Mouse (Mus musculus): ENCODE measurements around the gene Tsku. TPM values are rescaled to one million over a fixed set of nuclear protein-coding genes. Genes with fewer than 3 reads are reported as not detected.

The Tsku gene
- 1 to 10 TPM; 1.3 to 1.6 TPM for total RNA-seq (2021)
- long read RNA-seq, experiment 1, partial matches to known transcripts = 0 of 4 reads
- long read RNA-seq, experiment 1, other reads (novel, unspliced or antisense) = 3 of 4 reads
- long read RNA-seq, experiment 2, partial matches to known transcripts = 1 of 1 reads
- long read RNA-seq, experiment 2, other reads (novel, unspliced or antisense) = 0 of 1 reads

DNA sequence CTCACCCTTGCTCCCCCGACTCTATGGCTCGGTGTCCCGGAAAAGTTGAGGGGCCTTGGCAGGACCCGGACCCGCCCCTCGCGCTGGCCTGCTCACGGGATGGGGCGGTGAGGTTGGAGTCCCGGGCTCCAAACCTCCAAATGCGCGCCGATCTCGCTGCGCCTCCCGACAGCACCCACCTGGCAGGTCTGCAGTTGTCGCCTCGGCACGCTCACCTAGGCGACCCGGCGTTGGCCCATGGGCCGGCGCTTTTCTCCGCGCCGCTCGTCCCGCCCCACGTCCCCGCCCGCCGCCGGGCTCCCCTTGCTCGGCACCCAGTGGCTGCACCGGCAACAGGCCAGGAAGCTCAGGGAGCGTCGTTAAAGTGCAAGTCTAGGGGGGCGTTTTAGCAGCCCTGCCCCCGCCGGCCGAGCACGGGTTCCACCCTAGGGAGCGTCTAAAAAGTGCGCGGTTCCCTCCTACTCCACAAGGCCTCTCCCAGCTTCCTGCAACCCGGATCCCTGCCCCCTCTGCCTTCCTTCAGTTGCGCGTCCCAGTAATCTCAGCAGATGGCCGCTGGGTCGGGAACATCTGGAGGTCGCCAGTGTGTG, at the start of gene Tsku:
Gene Tsku, minus strand, starts transcription at position 266 of the 590 bp plus-strand sequence.
- DNase-seq = peak; percentile 88

- DNase-seq = no peak
Observed at GRCm38 (mm10) chr7:98407615-98408014, 46.5 kb upstream of the Tsku start.

DNA sequence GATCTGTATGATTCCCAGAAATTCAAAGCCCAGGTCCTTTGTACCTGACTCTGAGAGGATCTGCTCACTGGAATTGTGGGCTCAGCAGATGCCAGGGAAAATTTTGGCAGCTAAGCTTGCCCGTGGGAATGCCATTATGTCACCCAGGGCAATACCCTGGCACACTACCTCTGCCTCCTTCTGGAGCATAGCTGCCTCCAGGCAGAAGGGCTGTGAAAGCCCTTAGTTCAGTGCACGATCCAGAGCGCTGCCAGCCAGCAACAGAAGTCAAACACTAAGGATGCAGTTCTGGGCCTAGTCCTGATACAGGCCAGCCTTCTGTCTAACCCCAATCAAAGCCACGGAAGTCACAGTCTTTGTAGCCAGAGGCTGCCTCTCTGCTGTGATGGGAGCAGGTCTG, 42.9 kb upstream of the Tsku start:
- DNase-seq = no peak

DNA sequence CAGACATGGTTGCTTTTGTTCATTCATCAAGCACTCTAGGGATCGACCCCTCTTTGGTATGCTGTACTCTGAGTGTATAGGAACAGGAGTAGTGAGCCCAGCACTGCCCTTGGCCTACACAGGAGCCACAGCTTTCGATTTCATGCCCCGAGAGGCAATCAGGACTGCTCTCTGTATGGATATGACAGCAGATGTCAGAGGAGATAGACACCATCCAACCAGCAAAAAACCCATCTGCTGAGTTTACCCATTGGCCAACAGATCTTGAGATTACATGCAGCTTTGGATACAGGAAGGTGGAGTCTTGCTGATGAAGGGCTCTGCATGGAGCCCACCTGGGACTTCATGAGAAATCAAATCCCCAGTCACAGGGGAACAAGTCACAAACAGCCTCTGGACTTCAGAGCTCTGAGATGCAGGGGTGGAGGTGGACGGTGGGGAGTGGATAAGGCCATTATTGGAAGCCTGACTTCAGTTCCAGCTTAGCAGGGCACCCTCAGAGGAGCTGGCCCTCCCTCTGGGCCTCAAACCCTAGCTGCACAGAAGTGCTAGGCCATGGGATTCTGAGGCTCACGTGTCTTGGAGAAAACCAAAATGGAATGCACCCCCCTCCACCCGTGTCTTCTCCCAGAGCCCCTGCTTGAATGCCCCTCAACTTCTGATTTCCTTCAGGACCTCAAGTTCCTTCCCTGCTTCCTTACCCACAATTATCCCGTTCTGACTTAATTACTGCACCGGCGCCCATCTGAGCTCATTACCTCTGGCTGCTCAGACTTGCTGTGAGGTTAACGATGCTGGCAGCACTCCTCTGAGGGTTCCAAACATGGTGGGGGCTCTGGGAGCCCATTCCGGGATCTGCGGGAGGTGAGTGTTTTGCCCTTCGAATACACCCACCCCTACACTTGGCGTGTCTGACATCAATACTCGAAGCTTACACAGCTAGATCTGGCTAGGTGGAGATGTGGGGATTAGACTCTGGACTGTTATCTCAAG, 41.8 kb upstream of the Tsku start:
- no peak for DNase-seq

DNA sequence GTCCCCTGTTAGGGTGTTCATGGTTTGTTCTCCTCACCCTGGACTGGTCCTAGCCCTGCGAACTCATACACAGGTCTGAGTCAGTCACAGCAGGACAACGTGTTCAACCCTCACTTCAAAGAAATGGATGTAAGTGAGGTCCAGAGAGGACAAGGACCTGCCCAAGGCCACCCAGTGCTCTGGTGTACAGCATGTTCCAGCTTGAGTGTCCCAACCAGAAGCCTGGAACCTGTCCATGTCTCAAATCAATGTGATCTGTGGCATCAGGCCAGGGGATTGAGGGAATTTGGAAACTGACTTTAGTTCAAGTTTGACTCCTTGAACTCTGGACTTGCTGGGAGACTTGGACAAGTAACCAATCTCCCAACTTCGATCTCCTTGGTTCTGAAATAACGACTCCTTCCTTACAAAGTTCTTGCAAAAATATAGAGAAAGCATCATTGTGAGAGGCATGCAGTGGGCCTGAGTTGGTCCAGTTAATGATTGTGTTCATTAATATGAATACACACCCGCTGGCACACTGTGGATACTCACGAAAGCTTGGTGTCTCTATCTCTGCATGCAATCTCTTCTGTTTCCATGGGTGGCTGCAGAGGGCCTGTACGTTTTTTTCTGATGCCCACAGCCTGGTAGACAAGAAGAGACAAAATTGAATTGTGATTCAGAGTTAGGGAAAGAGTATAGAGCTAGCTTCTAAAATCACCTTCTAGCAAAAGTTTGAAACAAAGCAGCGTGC, 31.5 kb upstream of the Tsku start:
- no peak for DNase-seq

DNA sequence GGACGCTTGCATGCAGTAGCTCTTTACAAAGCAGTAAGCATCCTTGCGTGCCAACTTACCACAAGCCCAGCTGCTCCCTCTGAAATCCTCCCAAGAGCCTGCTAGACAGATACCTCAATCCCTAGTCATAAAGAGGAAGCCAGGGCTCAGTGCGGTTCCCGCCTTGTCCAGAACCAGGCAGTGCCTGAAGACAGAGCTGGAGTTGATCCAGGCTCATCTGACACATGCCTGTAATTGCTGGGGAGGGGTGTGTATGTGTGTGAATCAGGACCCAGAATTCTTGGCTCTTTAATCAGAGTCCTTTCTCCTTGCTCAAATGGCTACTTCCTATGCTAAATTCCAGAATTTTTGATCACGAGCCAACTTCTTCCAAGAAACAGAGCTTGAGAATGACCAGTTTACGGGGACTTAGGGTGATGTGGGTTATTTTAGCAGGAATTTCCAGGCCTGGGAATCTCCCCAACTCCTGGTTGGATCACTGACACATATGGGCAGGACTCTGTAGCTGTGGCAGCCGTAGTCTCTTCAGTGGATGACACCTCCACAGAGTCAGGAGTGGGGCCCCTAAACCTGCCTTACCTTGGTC, 30.3 kb upstream of the Tsku start:
- no peak for DNase-seq

GRCm38 (mm10) chr7:98390486-98390885, 29.4 kb upstream of the Tsku start:
- peak; percentile 33 for DNase-seq

- no peak for DNase-seq
Observed at GRCm38 (mm10) chr7:98389656-98390055, 28.5 kb upstream of the Tsku start.

DNA sequence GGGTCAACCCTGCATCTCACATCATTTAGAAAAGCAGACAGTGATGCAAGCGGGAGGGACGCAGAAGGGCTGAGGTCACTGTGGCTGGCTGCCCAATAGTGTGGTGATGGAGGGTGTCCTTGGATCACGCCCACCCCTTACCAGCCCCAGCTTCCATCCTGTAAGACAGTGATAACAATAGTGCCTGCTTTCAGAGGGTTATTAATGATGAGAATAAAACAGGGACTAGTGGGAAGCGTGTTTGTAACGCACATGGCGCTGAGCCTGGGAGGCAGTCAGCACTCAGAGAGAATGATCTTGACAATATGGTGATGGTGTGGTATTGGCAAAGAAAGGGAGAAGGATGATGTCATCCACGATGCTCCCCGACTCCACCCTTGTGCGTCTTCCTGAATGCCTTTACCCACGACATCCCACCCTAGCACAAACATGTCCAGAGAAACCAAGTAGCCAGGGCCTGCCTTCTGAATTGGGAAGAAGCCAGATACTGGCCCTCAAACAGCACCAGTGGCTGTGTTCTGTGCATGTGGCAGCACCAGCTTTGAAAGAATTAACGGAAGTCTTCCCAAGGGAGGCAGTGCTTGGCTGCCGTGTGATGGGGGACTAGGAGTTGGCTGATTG, 27.9 kb upstream of the Tsku start:
- DNase-seq = peak; percentile 40

- no peak for DNase-seq
Observed at GRCm38 (mm10) chr7:98387201-98387600, 26.1 kb upstream of the Tsku start.

- DNase-seq = no peak
Observed at GRCm38 (mm10) chr7:98385168-98385567, 24.0 kb upstream of the Tsku start.

GRCm38 (mm10) chr7:98383337-98383736, 22.2 kb upstream of the Tsku start:
- DNase-seq = no peak

- DNase-seq = no peak
Observed at GRCm38 (mm10) chr7:98382784-98383183, 21.7 kb upstream of the Tsku start.

DNA sequence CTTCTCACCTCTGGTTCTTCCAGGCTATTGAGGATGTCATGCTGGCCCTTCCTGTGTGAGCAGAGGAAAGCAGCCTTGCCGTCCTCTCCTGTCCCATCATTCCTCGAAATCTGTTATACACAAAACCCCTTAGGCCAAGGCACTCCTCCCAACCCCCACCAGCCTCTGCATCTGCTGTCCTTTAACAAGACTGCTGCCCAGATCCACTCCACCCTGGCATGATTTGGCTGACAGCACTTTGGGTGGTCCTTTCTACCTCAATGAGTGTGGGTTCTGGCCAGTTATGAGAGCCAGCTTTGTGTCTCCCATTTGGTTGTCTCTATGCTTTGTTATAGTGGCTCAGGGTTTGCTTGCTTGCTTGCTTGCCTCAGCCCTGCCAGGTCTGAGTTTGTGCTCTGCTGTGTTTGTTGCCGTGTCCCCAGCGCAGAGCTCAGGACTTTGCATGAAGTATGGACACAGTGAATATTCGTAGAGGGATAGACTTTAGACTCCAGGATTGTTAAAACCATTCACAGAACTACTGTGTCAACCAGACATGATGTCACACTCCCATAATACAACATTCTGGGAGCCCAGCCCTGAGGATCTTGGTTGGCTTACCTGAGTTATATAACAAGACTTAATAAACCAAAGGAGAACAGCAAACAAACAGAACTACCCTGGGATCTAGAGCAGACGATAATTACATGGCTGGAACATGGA, 19.2 kb upstream of the Tsku start:
- no peak for DNase-seq

GRCm38 (mm10) chr7:98379232-98379631, 18.1 kb upstream of the Tsku start:
- DNase-seq = no peak

- DNase-seq = no peak
Observed at GRCm38 (mm10) chr7:98377257-98377656, 16.1 kb upstream of the Tsku start.

DNA sequence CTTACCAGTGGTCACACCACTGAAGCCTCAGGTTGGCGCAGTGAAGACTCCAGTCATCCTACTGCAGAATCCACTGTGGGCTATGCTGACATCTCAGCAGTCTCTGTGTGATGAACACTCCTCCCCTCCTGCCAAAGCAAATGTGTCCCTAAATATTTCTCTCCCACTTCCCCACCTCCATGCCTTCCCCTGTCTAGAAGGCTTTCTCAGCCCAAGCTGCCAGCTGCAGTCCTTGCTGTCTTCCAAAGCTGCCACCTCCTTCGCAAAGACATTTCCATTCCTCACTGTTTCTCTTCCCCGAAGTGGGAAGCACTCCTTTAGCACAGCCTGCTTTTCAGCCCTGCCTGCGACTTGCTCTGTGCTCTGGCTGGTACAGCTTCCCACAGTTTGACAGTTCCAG, 10.0 kb upstream of the Tsku start:
- no peak for DNase-seq

- no peak for DNase-seq
Observed at GRCm38 (mm10) chr7:98369762-98370369, 8.7 kb upstream of the Tsku start.

DNA sequence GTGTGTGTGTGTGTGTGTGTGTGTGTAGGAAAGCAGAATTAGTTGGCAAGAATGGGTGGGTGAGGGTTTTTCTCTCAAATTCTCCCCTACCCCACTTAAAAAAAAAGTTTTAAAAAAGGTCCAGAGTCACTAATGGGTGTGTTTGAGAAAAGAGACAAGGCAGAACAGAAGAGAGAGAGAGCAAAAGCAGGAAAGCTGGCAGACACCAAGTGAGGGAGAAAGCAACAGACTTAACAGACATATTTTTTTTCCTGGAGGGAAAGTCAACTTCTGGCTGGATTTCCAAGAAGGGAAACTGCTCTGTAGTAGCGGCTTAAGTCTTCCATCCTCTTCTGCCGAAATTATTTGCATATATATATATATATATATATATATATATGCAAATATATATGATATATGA, 534 bp upstream of the Tsku start:
- DNase-seq = no peak

GRCm38 (mm10) chr7:98360621-98360990, 522 bp downstream of the Tsku start:
- DNase-seq = no peak
